Mouse (Mus musculus) MEL (cell line): ENCODE measurements at regions not wholly inside any gene's neighbourhood (a gene's known extent, or its start where the extent isn't known, plus 50 kb on each side); places are given as distances from the start of the nearest gene placed in this dataset.

Source experiments
- DNase-seq: peaks from one replicate; pipeline ENCODE4 v3.0.0; 2011; ENCODE audit warnings: low read depth, low spot score
- H3K27ac ChIP-seq: 2 replicates; pipeline ENCODE4 v1.5.1; 2012; ENCODE audit warnings: low read depth, mild to moderate bottlenecking, control low read depth, low read length, moderate library complexity; ENCODE audit not compliant: control insufficient read depth
- H3K27me3 ChIP-seq, 2 experiments: fragments of 150-350 bp in 1 of 2; sonication (generic) in 1 of 2; 2 replicates each; pipeline ENCODE4 v1.6.1; 2012; ENCODE audit warnings: low read length in 2 of 2, mild to moderate bottlenecking in 2 of 2, improper control_type of control experiment in 1 of 2, moderate library complexity in 1 of 2; ENCODE audit not compliant: insufficient read depth in 2 of 2, control insufficient read depth in 1 of 2
- H3K36me3 ChIP-seq, 2 experiments: 2 replicates each; pipeline ENCODE4 v1.6.1; 2012 to 2014; ENCODE audit warnings: low read length in 2 of 2, improper control_type of control experiment in 1 of 2, inconsistent platforms in 1 of 2, mild to moderate bottlenecking in 1 of 2; ENCODE audit not compliant: insufficient read depth in 2 of 2, control insufficient read depth in 1 of 2
- H3K4me1 ChIP-seq, 2 experiments: fragments of 150-350 bp in 1 of 2; sonication (generic) in 1 of 2; 2 replicates each; pipeline ENCODE4 v1.6.1; 2012; ENCODE audit warnings: low read length in 2 of 2, improper control_type of control experiment in 1 of 2, mild to moderate bottlenecking in 1 of 2; ENCODE audit not compliant: insufficient read depth in 2 of 2, control insufficient read depth in 1 of 2
- H3K4me3 ChIP-seq, 2 experiments: fragments of 150-350 bp in 1 of 2; sonication (generic) in 1 of 2; 2 replicates each; pipeline ENCODE4 v1.5.1; 2012; ENCODE audit warnings: low read depth in 2 of 2, low read length in 2 of 2, mild to moderate bottlenecking in 2 of 2, moderate library complexity in 2 of 2, control low read depth in 1 of 2, improper control_type of control experiment in 1 of 2; ENCODE audit not compliant: control insufficient read depth in 1 of 2, insufficient read depth in 1 of 2
- H3K79me2 ChIP-seq: 2 replicates; pipeline ENCODE4 v1.6.1; 2012; ENCODE audit warnings: mild to moderate bottlenecking, low read length, moderate library complexity; ENCODE audit not compliant: control insufficient read depth, poor library complexity, insufficient read depth
- H3K9ac ChIP-seq: 2 replicates; pipeline ENCODE4 v1.6.1; 2012; ENCODE audit warnings: low read depth, mild to moderate bottlenecking, control low read depth, low read length, moderate library complexity; ENCODE audit not compliant: control insufficient read depth, poor library complexity, severe bottlenecking
- H3K9me3 ChIP-seq: fragments of 150-350 bp; sonication (generic); replicated peaks from 2 replicates; pipeline ENCODE4 v1.6.1; 2012; ENCODE audit warnings: mild to moderate bottlenecking, low read length, improper control_type of control experiment, moderate library complexity; ENCODE audit not compliant: insufficient read depth
- BHLHE40 ChIP-seq: IDR thresholded peaks from 2 replicates; pipeline ENCODE4 v1.6.1; 2012; ENCODE audit warnings: low read depth, mild to moderate bottlenecking, inconsistent platforms, low read length, improper control_type of control experiment, borderline replicate concordance
- CHD2 ChIP-seq: IDR thresholded peaks from 2 replicates; pipeline ENCODE4 v1.6.1; 2011; ENCODE audit warnings: low read length, improper control_type of control experiment
- CTCF ChIP-seq, 3 experiments: IDR thresholded peaks in 2 of 3; conservative IDR thresholded peaks in 1 of 3; 2 replicates each; pipeline ENCODE4 v1.5.1; 2011 to 2012; ENCODE audit warnings: low read length in 3 of 3, low read depth in 2 of 3, mild to moderate bottlenecking in 2 of 3, improper control_type of control experiment in 1 of 3, inconsistent platforms in 1 of 3, mixed read lengths in 1 of 3, moderate library complexity in 1 of 3; ENCODE audit not compliant: control insufficient read depth in 1 of 3, insufficient read depth in 1 of 3, poor library complexity in 1 of 3, severe bottlenecking in 1 of 3
- E2F4 ChIP-seq: IDR thresholded peaks from 2 replicates; pipeline ENCODE4 v1.6.1; 2011; ENCODE audit warnings: low read depth, low read length, improper control_type of control experiment, borderline replicate concordance
- ELF1 ChIP-seq: IDR thresholded peaks from 2 replicates; pipeline ENCODE4 v1.6.1; 2014; ENCODE audit warnings: low read depth, mild to moderate bottlenecking, inconsistent platforms, low read length, improper control_type of control experiment, moderate library complexity
- GABPA ChIP-seq: IDR thresholded peaks from 2 replicates; pipeline ENCODE4 v1.6.1; 2012; ENCODE audit warnings: low read depth, mild to moderate bottlenecking, inconsistent platforms, low read length, improper control_type of control experiment, moderate library complexity
- GATA1 ChIP-seq: IDR thresholded peaks from 2 replicates; pipeline ENCODE4 v1.6.1; 2011; ENCODE audit warnings: low read depth, low read length, improper control_type of control experiment
- KAT2A ChIP-seq: conservative IDR thresholded peaks from 2 replicates; pipeline ENCODE4 v1.6.1; 2012; ENCODE audit warnings: low read depth, low read length, improper control_type of control experiment, inconsistent platforms
- MAFK ChIP-seq: IDR thresholded peaks from 2 replicates; pipeline ENCODE4 v1.6.1; 2011; ENCODE audit warnings: low read depth, mild to moderate bottlenecking, low read length, improper control_type of control experiment, borderline replicate concordance
- MXI1 ChIP-seq: IDR thresholded peaks from 2 replicates; pipeline ENCODE4 v1.6.1; 2011; ENCODE audit warnings: mild to moderate bottlenecking, low read depth, low read length, improper control_type of control experiment
- MYB ChIP-seq: IDR thresholded peaks from 2 replicates; pipeline ENCODE4 v1.6.1; 2011; ENCODE audit warnings: mild to moderate bottlenecking, low read depth, low read length, improper control_type of control experiment
- NELFE ChIP-seq: IDR thresholded peaks from 2 replicates; pipeline ENCODE4 v1.6.1; 2011; ENCODE audit warnings: low read depth, low read length, improper control_type of control experiment
- RAD21 ChIP-seq: IDR thresholded peaks from 2 replicates; pipeline ENCODE4 v1.6.1; 2011; ENCODE audit warnings: mild to moderate bottlenecking, low read depth, low read length, improper control_type of control experiment
- SMC3 ChIP-seq: IDR thresholded peaks from 2 replicates; pipeline ENCODE4 v1.6.1; 2011; ENCODE audit warnings: low read depth, low read length, improper control_type of control experiment
- TCF12 ChIP-seq: IDR thresholded peaks from 2 replicates; pipeline ENCODE4 v1.6.1; 2014; ENCODE audit warnings: low read depth, mild to moderate bottlenecking, inconsistent platforms, low read length, improper control_type of control experiment, moderate library complexity
- USF2 ChIP-seq, 2 experiments: IDR thresholded peaks; 2 replicates each; pipeline ENCODE4 v1.6.1; 2011 to 2012; ENCODE audit warnings: improper control_type of control experiment in 2 of 2, low read length in 2 of 2, borderline replicate concordance in 1 of 2, inconsistent platforms in 1 of 2, low read depth in 1 of 2, mild to moderate bottlenecking in 1 of 2; ENCODE audit not compliant: insufficient read depth in 1 of 2
- ZKSCAN1 ChIP-seq: IDR thresholded peaks from 2 replicates; pipeline ENCODE4 v1.6.1; 2012; ENCODE audit warnings: low read depth, mild to moderate bottlenecking, inconsistent platforms, low read length, improper control_type of control experiment, moderate library complexity
- ZMIZ1 ChIP-seq: IDR thresholded peaks from 2 replicates; pipeline ENCODE4 v1.6.1; 2012; ENCODE audit warnings: low read depth, mild to moderate bottlenecking, inconsistent platforms, low read length, improper control_type of control experiment, moderate library complexity

GRCm38 (mm10) chr9:23535872-23536271 lies 313.0 kb downstream of the Bmper start:
- DNase-seq = no peak
- no peak overlapping the region for H3K4me3 ChIP-seq
- TF ChIP-seq USF2 (IDR thresholded peaks at IDR 0.05; ENCODE audit: borderline replicate concordance in 1 of 2, insufficient read depth in 1 of 2, low read depth in 1 of 2, low read length in 2 of 2) = no peak
- no peaks in the 10 kb centered on the region for H3K4me1 ChIP-seq
- H3K79me2 ChIP-seq = no peaks in the 10 kb centered on the region
- H3K9me3 ChIP-seq = no peaks in the 10 kb centered on the region
- no peaks in the 10 kb centered on the region for H3K36me3 ChIP-seq
- no peak overlapping the region for H3K9ac ChIP-seq
- no peak overlapping the region for H3K27ac ChIP-seq
- no peaks in the 10 kb centered on the region for H3K27me3 ChIP-seq

- Histone ChIP-seq H3K9me3 (no peaks in the 10 kb centered on the region), H3K27ac (no peak overlapping the region), H3K27me3 (no peaks in the 10 kb centered on the region), H3K36me3 (no peaks in the 10 kb centered on the region), H3K4me3 (no peak overlapping the region), H3K4me1 (no peaks in the 10 kb centered on the region), H3K79me2 (no peaks in the 10 kb centered on the region), H3K9ac (no peak overlapping the region)
- no peak for DNase-seq
- TF ChIP-seq GATA1 (no peak), TCF12 (no peak), NELFE (no peak), MAFK (no peak), USF2 (IDR thresholded peaks at IDR 0.05; ENCODE audit: borderline replicate concordance in 1 of 2, insufficient read depth in 1 of 2, low read depth in 1 of 2, low read length in 2 of 2) (no peak)
Observed at GRCm38 (mm10) chr9:23538051-23538450, 315.2 kb downstream of the Bmper start.

GRCm38 (mm10) chr9:23551692-23552091 lies 328.8 kb downstream of the Bmper start:
- Histone ChIP-seq H3K9me3 (no peaks in the 10 kb centered on the region), H3K79me2 (no peaks in the 10 kb centered on the region), H3K27me3 (no peaks in the 10 kb centered on the region), H3K36me3 (no peaks in the 10 kb centered on the region), H3K4me3 (no peak overlapping the region), H3K4me1 (no peaks in the 10 kb centered on the region), H3K27ac (no peak overlapping the region), H3K9ac (no peak overlapping the region)
- TF ChIP-seq E2F4 = no peak
- no peak for TF ChIP-seq BHLHE40
- no peak for TF ChIP-seq MAFK
- no peak for TF ChIP-seq SMC3
- no peak for TF ChIP-seq CHD2
- no peak for TF ChIP-seq KAT2A
- TF ChIP-seq TCF12 = no peak
- TF ChIP-seq ZKSCAN1 = no peak
- TF ChIP-seq CTCF (IDR thresholded peaks at IDR 0.05 in 2 of 3, conservative IDR thresholded peaks at IDR 0.05 in 1 of 3; ENCODE audit: control insufficient read depth in 1 of 3, insufficient read depth in 1 of 3, low read depth in 2 of 3, low read length in 3 of 3, poor library complexity in 1 of 3, severe bottlenecking in 1 of 3) = no peak
- no peak for TF ChIP-seq GABPA
- no peak for TF ChIP-seq MXI1
- no peak for TF ChIP-seq USF2 (IDR thresholded peaks at IDR 0.05; ENCODE audit: borderline replicate concordance in 1 of 2, insufficient read depth in 1 of 2, low read depth in 1 of 2, low read length in 2 of 2)
- TF ChIP-seq ELF1 = no peak
- no peak for TF ChIP-seq RAD21
- no peak for TF ChIP-seq NELFE
- TF ChIP-seq ZMIZ1 = no peak
- TF ChIP-seq MYB = no peak
- no peak for DNase-seq
